Mouse (Mus musculus) heart, postnatal 0 days (tissue): ENCODE data around the gene Nrsn1.

Source experiments
- CTCF ChIP-seq: IDR thresholded peaks from 2 replicates; pipeline ENCODE4 v1.5.1; 2016; ENCODE audit warnings: antibody characterized with exemption, control low read depth, low read depth
- EP300 ChIP-seq: IDR thresholded peaks from 2 replicates; pipeline ENCODE4 v1.6.1; 2016; ENCODE audit warnings: antibody characterized with exemption, low read depth

DNA sequence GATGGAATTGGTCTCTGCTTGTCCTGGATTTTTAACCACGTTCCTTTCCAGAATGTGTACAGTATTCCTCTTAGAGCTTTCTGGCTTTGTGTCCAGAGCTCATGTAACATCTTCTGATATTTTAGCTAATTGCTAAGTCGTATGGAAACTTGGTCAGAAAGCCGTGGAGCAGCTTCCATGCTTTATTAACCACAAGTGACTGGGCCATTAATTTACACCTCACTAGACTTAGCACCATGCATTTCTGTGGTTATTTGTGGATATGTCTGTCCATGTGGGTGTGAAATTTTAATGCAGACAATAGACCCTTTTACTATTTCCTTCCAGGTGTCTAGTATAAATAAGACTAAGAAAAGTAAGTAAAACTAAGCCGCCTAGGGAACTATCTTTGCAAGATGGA, 7.6 kb downstream of the Nrsn1 start:
- TF ChIP-seq CTCF = no peak
- TF ChIP-seq EP300 = no peak
